Comparison of ENCODE assay signal across 9 mouse cellular contexts in genomic region chr1:34536767-34537485, GRCm38 (mm10). TPM values are rescaled to one million over a fixed set of nuclear protein-coding genes. Genes with fewer than 3 reads are reported as not detected.
DNase-seq lines count a peak whose midpoint lies in the region; ATAC-seq lines count a peak whose summit lies in the region.
"Had no signal": no experiment of that assay in that cellular context is flagged by ENCODE, and none has a peak within 500 bp of the region (broad histone marks: within the 10 kb centered on the region; RNA-seq: fewer than 3 reads in every experiment).

No protein-coding gene starts in this region.

- ATAC-seq in hematopoietic stem cell, adult 5-6 weeks (replicated peaks in 1 of 2; ENCODE audit: insufficient read depth in 1 of 2, low FRiP score in 2 of 2, low TSS enrichment in 1 of 2, low read depth in 1 of 2, poor library complexity in 2 of 2, severe bottlenecking in 2 of 2), result peak; percentile 63
- peak; percentile 62 for ATAC-seq in limb, embryonic 12.5 days (ENCODE audit: insufficient number of reproducible peaks, insufficient read depth, low FRiP score, low TSS enrichment, low read depth)
- peak; percentile 59 for ATAC-seq in neural tube, embryonic 13.5 days (ENCODE audit: low read depth)

- H3K4me2 ChIP-seq in limb, embryonic 12.5 days, result peak overlapping the region; percentile 47
- H3K4me2 ChIP-seq in neural tube, embryonic 13.5 days, result peak overlapping the region; percentile 47

- peak; percentile 16 for DNase-seq in CD4-positive helper T cell, adult 2 months (ENCODE audit: low read depth, low spot score)
- peak; percentile 81 for DNase-seq in R1 (ENCODE audit: low read depth, low spot score)
- DNase-seq in spleen, adult 18-20 months, result no peak
- no peak for DNase-seq in right cerebral cortex, adult 18-20 months
- DNase-seq in cerebellum, adult 9-10 months, result no peak

- WGBS in limb, embryonic 12.5 days, result 6% methylated on average over 16 of the region's 16 CpGs
- 4% methylated on average over 16 of the region's 16 CpGs for WGBS in neural tube, embryonic 13.5 days

- no peak overlapping the region for H3K27ac ChIP-seq in limb, embryonic 12.5 days
- H3K27ac ChIP-seq in neural tube, embryonic 13.5 days (replicated peaks), result no peak overlapping the region

- H3K36me3 ChIP-seq in limb, embryonic 12.5 days, result no peaks in the 10 kb centered on the region
- no peaks in the 10 kb centered on the region for H3K36me3 ChIP-seq in neural tube, embryonic 13.5 days

- peaks cover 42% of the 10 kb centered on the region for H3K27me3 ChIP-seq in limb, embryonic 12.5 days
- peaks cover 37% of the 10 kb centered on the region for H3K27me3 ChIP-seq in neural tube, embryonic 13.5 days

- H3K4me3 ChIP-seq in limb, embryonic 12.5 days (replicated peaks), result peak overlapping the region; percentile 26
- H3K4me3 ChIP-seq in neural tube, embryonic 13.5 days, result peak overlapping the region; percentile 12

- peaks cover 7% of the 10 kb centered on the region for H3K4me1 ChIP-seq in limb, embryonic 12.5 days (replicated peaks)
- peaks cover 14% of the 10 kb centered on the region for H3K4me1 ChIP-seq in neural tube, embryonic 13.5 days (replicated peaks)

- no peaks in the 10 kb centered on the region for H3K9me3 ChIP-seq in limb, embryonic 12.5 days
- H3K9me3 ChIP-seq in neural tube, embryonic 13.5 days, result no peaks in the 10 kb centered on the region

- no peak overlapping the region for H3K9ac ChIP-seq in limb, embryonic 12.5 days (replicated peaks)
- no peak overlapping the region; the same call in 1 of the 2 replicates for H3K9ac ChIP-seq in neural tube, embryonic 13.5 days

RNA-seq across cellular contexts. Expression of gene Cfc1, which starts 1.5 kb away (rescaled TPM):
- total RNA-seq in hematopoietic stem cell, adult 5-6 weeks (2017), result 0.40 and 1.9 TPM in 2 replicates
- not detected in 2 replicates for polyA plus RNA-seq in limb, embryonic 12.5 days (2016; fragmentation: Nextera tagmentation; extraction: Ambion mirVana)
- not detected in 2 replicates for polyA plus RNA-seq in neural tube, embryonic 13.5 days (2015; fragmentation: Nextera tagmentation; extraction: Ambion mirVana)
- polyA plus RNA-seq: small intestine, adult 2 months had no signal

RNA-seq across cellular contexts. Expression of gene Prss40, which starts 23.8 kb away (rescaled TPM):
- total RNA-seq in hematopoietic stem cell, adult 5-6 weeks (2017), result not detected in 2 replicates
- polyA plus RNA-seq in limb, embryonic 12.5 days (2016; fragmentation: Nextera tagmentation; extraction: Ambion mirVana), result 0.13 TPM in 1 of 2 replicates, not detected in the other
- not detected in 2 replicates for polyA plus RNA-seq in neural tube, embryonic 13.5 days (2015; fragmentation: Nextera tagmentation; extraction: Ambion mirVana)
- polyA plus RNA-seq: small intestine, adult 2 months had no signal

RNA-seq across cellular contexts. Expression of gene Prss39, which starts 38.7 kb away (rescaled TPM):
- total RNA-seq in hematopoietic stem cell, adult 5-6 weeks (2017), result 0.40 TPM in 1 of 2 replicates, not detected in the other
- not detected in 2 replicates for polyA plus RNA-seq in limb, embryonic 12.5 days (2016; fragmentation: Nextera tagmentation; extraction: Ambion mirVana)
- not detected in 2 replicates for polyA plus RNA-seq in neural tube, embryonic 13.5 days (2015; fragmentation: Nextera tagmentation; extraction: Ambion mirVana)
- polyA plus RNA-seq: small intestine, adult 2 months had no signal

RNA-seq across cellular contexts. Expression of gene Amer3, which starts 42.5 kb away (rescaled TPM):
- total RNA-seq in hematopoietic stem cell, adult 5-6 weeks (2017), result not detected in 2 replicates
- 0.05 TPM in 1 of 2 replicates, not detected in the other for polyA plus RNA-seq in limb, embryonic 12.5 days (2016; fragmentation: Nextera tagmentation; extraction: Ambion mirVana)
- 19.6 and 21.9 TPM in 2 replicates for polyA plus RNA-seq in neural tube, embryonic 13.5 days (2015; fragmentation: Nextera tagmentation; extraction: Ambion mirVana)
- polyA plus RNA-seq: small intestine, adult 2 months had no signal

Comparison
In these comparisons a context has a peak if more than half of its experiments do, and no peak if none do; other contexts are left out.
1. DNase-seq: peak in CD4-positive helper T cell, adult 2 months (single experiment) and R1 (single experiment); none in spleen, adult 18-20 months (0 of 2), right cerebral cortex, adult 18-20 months (single experiment) and cerebellum, adult 9-10 months (single experiment).
2. Peak in every context shown above with its lines, with median percentiles within 50 percentile points of each other: ATAC-seq.